Comparison of ENCODE assay signal across 8 mouse cellular contexts in the genomic region with DNA sequence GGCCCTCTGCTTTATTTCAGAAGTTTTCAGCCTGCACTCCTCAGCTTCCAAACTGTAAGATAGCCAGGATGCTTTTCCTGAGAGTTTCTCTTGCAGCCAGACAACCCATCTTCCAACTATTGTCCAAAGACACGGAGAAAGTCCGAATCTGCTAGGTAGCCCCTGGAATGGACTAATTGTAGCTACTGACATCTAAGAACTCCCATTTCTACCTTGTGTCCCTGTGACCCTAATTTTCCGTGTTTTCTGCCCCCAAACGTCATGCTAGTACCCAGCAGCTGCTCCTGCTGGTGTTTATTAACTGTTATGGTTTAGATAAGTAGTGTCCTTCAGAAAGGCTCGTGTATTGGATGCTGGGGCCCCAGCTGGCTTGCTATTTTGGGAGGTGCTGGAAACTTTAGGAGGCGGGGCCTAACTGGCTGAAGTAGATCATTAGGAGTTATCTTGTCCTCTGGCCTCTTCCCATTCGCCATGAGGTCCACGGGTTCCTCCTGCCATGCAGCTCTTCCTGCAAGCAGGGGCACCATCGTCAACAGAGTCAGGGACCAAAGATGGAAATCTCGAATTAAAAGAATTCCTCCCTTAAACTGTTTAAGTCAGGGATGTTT. TPM values are rescaled to one million over a fixed set of nuclear protein-coding genes. Genes with fewer than 3 reads are reported as not detected.
DNase-seq lines count a peak whose midpoint lies in the region; ATAC-seq and TF ChIP-seq lines count a peak whose summit lies in the region.
"Had no signal": no experiment of that assay in that cellular context is flagged by ENCODE, and none has a peak within 500 bp of the region (broad histone marks: within the 10 kb centered on the region; RNA-seq: fewer than 3 reads in every experiment).

No protein-coding gene starts in this region.

- 0 out of 2 replicates have a peak, but pooled peaks have one; percentile 4 for ATAC-seq in lung, embryonic 16.5 days (ENCODE audit: low read depth)
- no peak; the same call in 1 of the 2 replicates for ATAC-seq in heart, embryonic 15.5 days (replicated peaks; ENCODE audit: insufficient number of reproducible peaks, insufficient read depth, low FRiP score, low read depth)

- no peak for TF ChIP-seq POLR2A in myocyte (IDR thresholded peaks at IDR 0.05; ENCODE audit: insufficient read length, low read depth)

- peak overlapping the region; percentile 70 for H3K27ac ChIP-seq in lung, embryonic 16.5 days (ENCODE audit: low read length)
- peak overlapping the region; percentile 93 for H3K27ac ChIP-seq in heart, embryonic 15.5 days

- no peak overlapping the region for H3K9ac ChIP-seq in lung, embryonic 16.5 days (ENCODE audit: low read length)
- no peak overlapping the region for H3K9ac ChIP-seq in heart, embryonic 15.5 days

- DNase-seq in lung, postnatal 25 days (ENCODE audit: low spot score): no peak
- DNase-seq in c-Kit-positive CD71-positive TER-119-positive erythroid progenitor cells, embryonic 14.5 days (ENCODE audit: low spot score): peak; percentile 88
- no peak for DNase-seq in cerebellum, postnatal 36 days
- DNase-seq in layer of hippocampus, postnatal 36 days: no peak
- DNase-seq: adrenal gland, postnatal 25 days had no signal

- H3K4me1 ChIP-seq in lung, embryonic 16.5 days (replicated peaks; ENCODE audit: control insufficient read depth, insufficient read depth, low read length): peaks cover 35% of the 10 kb centered on the region
- peaks cover 51% of the 10 kb centered on the region for H3K4me1 ChIP-seq in heart, embryonic 15.5 days (replicated peaks)

- no peaks in the 10 kb centered on the region for H3K36me3 ChIP-seq in lung, embryonic 16.5 days (ENCODE audit: control insufficient read depth, insufficient read depth, low read length)
- H3K36me3 ChIP-seq in heart, embryonic 15.5 days: peaks cover 9% of the 10 kb centered on the region
- no peaks in the 10 kb centered on the region for H3K36me3 ChIP-seq in myocyte (ENCODE audit: control insufficient read depth, insufficient read depth)

- no peak overlapping the region for H3ac ChIP-seq in myocyte (ENCODE audit: control insufficient read depth, insufficient read length)

- no peak overlapping the region; the same call in 1 of the 2 replicates for H3K4me2 ChIP-seq in lung, embryonic 16.5 days (ENCODE audit: low read depth, low read length)
- peak overlapping the region; percentile 79 for H3K4me2 ChIP-seq in heart, embryonic 15.5 days
- peak overlapping the region; percentile 57 for H3K4me2 ChIP-seq in myocyte (ENCODE audit: low read depth)

- H3K9me3 ChIP-seq in lung, embryonic 16.5 days (ENCODE audit: control insufficient read depth, low read length): no peaks in the 10 kb centered on the region
- H3K9me3 ChIP-seq in heart, embryonic 15.5 days (replicated peaks): no peaks in the 10 kb centered on the region

- peaks cover 13% of the 10 kb centered on the region for H3K79me2 ChIP-seq in myocyte (ENCODE audit: control insufficient read depth, insufficient read depth)

- no peaks in the 10 kb centered on the region for H3K27me3 ChIP-seq in lung, embryonic 16.5 days (ENCODE audit: control insufficient read depth, insufficient read depth, low read depth, low read length)
- no peaks in the 10 kb centered on the region for H3K27me3 ChIP-seq in heart, embryonic 15.5 days
- H3K27me3 ChIP-seq in myocyte (ENCODE audit: control insufficient read depth, insufficient read depth, insufficient read length): no peaks in the 10 kb centered on the region

- WGBS in lung, embryonic 16.5 days: 29% methylated on average over 10 of the region's 10 CpGs
- WGBS in heart, embryonic 15.5 days: 26% methylated on average over 10 of the region's 10 CpGs

- H3K4me3 ChIP-seq in lung, embryonic 16.5 days (ENCODE audit: low read length): no peak overlapping the region
- no peak overlapping the region for H3K4me3 ChIP-seq in heart, embryonic 15.5 days
- no peak overlapping the region for H3K4me3 ChIP-seq in myocyte

TF ChIP-seq in myocyte, 11 proteins besides CTCF, POLR2A, EP300 and RAD21:
- TF ChIP-seq TCF3 (IDR thresholded peaks at IDR 0.05; ENCODE audit: insufficient read length, low read depth): no peak
- TF ChIP-seq REST (IDR thresholded peaks at IDR 0.05; ENCODE audit: insufficient read depth, insufficient read length): no peak
- TF ChIP-seq MYOG (IDR thresholded peaks at IDR 0.05; ENCODE audit: control insufficient read depth in 1 of 3, insufficient read depth in 1 of 3, insufficient read length in 2 of 3, low read depth in 2 of 3): peak in 1 of 3 experiments; percentile 47
- no peak for TF ChIP-seq MAX (IDR thresholded peaks at IDR 0.05; ENCODE audit: low read depth)
- TF ChIP-seq MYOD1 (IDR thresholded peaks at IDR 0.05; ENCODE audit: control insufficient read depth in 1 of 3, insufficient read length in 2 of 3, low read depth in 2 of 3): peak in 1 of 3 experiments; percentile 22
- no peak for TF ChIP-seq E2F4 (IDR thresholded peaks at IDR 0.05; ENCODE audit: insufficient read depth)
- TF ChIP-seq POLR2AphosphoS2 (IDR thresholded peaks at IDR 0.05; ENCODE audit: insufficient read length, low read depth): no peak
- TF ChIP-seq USF1 (IDR thresholded peaks at IDR 0.05; ENCODE audit: low read depth): no peak
- no peak for TF ChIP-seq CEBPB (IDR thresholded peaks at IDR 0.05; ENCODE audit: insufficient read depth, poor library complexity, severe bottlenecking)
TF ChIP-seq in myocyte: peak in this region for 2.

RNA-seq across cellular contexts. Expression of gene Mical3, which starts 19.2 kb away (rescaled TPM):
- polyA plus RNA-seq in lung, embryonic 16.5 days (2015; fragmentation: Nextera tagmentation; extraction: Ambion mirVana): 15.9 and 18.0 TPM in 2 replicates
- 25.0 and 26.6 TPM in 2 replicates for polyA plus RNA-seq in heart, embryonic 15.5 days (2015; fragmentation: Nextera tagmentation; extraction: Ambion mirVana)
- 17.7 TPM for polyA plus RNA-seq in myocyte (2012; fragmentation: generic; extraction: Trizol)
- 100 to 1,000 TPM in 1 of 2 experiments, 10 to 100 TPM in 1; 88.3 to 103 TPM for total RNA-seq in layer of hippocampus, postnatal 36 days (2021)
